Mouse (Mus musculus): Measurements from ENCODE around the gene Gm17654.
"Not testable (repeated sequence)": the region's sequence is repeated elsewhere in the genome, so short reads cannot be mapped to it uniquely, and the experiment has no call there.

DNA sequence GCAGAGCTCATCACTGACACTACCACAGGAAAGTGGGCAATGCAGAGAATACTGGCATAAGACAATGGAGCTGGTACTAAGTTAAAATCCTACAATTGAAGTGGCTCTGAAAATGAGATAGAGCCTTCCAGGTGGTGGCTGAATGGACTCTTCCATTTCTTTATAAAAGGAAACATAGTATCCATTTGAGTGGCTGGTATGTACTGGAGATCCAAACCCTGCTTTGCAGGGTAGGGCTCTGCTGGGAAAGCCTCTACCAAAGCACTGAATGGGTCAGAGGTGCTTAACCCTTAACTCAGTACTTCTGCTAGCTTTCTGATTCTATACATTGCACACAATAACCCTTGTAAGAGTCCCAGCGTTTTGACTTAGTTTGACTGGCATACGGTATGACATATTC lies 26.7 kb downstream of the Gm17654 start:
- TF ChIP-seq CTCF, POLR2A (IDR thresholded peaks at IDR 0.05; ENCODE audit: extremely low read depth, insufficient read depth, low read length): not testable (repeated sequence)

All from cortical plate, adult 2 months (tissue).